Mouse (Mus musculus) thymus, adult 2 months (tissue): Measurements from ENCODE around the gene Mrgprx2. TPM values are rescaled to one million over a fixed set of nuclear protein-coding genes. Genes with fewer than 3 reads are reported as not detected.
"Not testable (repeated sequence)": the region's sequence is repeated elsewhere in the genome, so short reads cannot be mapped to it uniquely, and the experiment has no call there.

Source experiments
- DNase-seq: peaks from one replicate; pipeline ENCODE4 v3.0.0; 2021
- H3K27ac ChIP-seq: fragments of 200-500 bp; 2 replicates; pipeline ENCODE4 v1.5.1; 2012; ENCODE audit warnings: low read length, control low read depth; ENCODE audit not compliant: control insufficient read depth, insufficient read depth
- H3K27me3 ChIP-seq: fragments of 200-500 bp; 2 replicates; pipeline ENCODE4 v1.6.1; 2012; ENCODE audit warnings: mild to moderate bottlenecking, low read length, moderate library complexity, mixed read lengths; ENCODE audit not compliant: control insufficient read depth, insufficient read depth
- H3K36me3 ChIP-seq: fragments of 200-500 bp; 2 replicates; pipeline ENCODE4 v1.6.1; 2012; ENCODE audit warnings: mild to moderate bottlenecking, low read length, moderate library complexity; ENCODE audit not compliant: control insufficient read depth, insufficient read depth
- H3K4me1 ChIP-seq: fragments of 200-500 bp; replicated peaks from 2 replicates; pipeline ENCODE4 v1.6.1; 2012; ENCODE audit warnings: low read length; ENCODE audit not compliant: control insufficient read depth, insufficient read depth
- H3K4me3 ChIP-seq: fragments of 200-500 bp; 2 replicates; pipeline ENCODE4 v1.5.1; 2012; ENCODE audit warnings: mild to moderate bottlenecking, low read length, control low read depth, moderate library complexity; ENCODE audit not compliant: control insufficient read depth, insufficient read depth
- CTCF ChIP-seq: fragments of 200-500 bp; IDR thresholded peaks from 2 replicates; pipeline ENCODE4 v1.5.1; 2012; ENCODE audit warnings: mild to moderate bottlenecking, control low read depth, low read length, moderate library complexity, borderline replicate concordance; ENCODE audit not compliant: control insufficient read depth, poor library complexity, insufficient read depth; ENCODE audit errors: extremely low read depth
- POLR2A ChIP-seq: fragments of 200-500 bp; IDR thresholded peaks from 2 replicates; pipeline ENCODE4 v1.6.1; 2012; ENCODE audit warnings: mild to moderate bottlenecking, low read length, control low read depth, moderate library complexity; ENCODE audit not compliant: control insufficient read depth, poor library complexity, insufficient read depth; ENCODE audit errors: extremely low read depth
- whole genome bisulfite sequencing: fragments of 180-500 bp; shearing (Covaris S2); methylation state at CpG from one replicate; pipeline ENCODE4 v1.1.7; 2018; 5-methylcytosine and 5-hydroxymethylcytosine counted together
- polyA plus RNA-seq: library from polyadenylated mRNA; depleted of rRNA; stranded (reverse); fragments of >200 nt; gene quantifications from 2 replicates; pipeline ENCODE4 v1.2.3, GENCODE M21; 2012; rRNA removed

Mrgprx2 gene
- polyA plus RNA-seq: 0.03 TPM in 1 of 2 replicates, not detected in the other

- DNase-seq: no peak
- no peak within 1 kb of the TSS for H3K27ac ChIP-seq
- no peak within 1 kb of the TSS for H3K4me3 ChIP-seq
- no peaks in the 10 kb centered on the region for H3K27me3 ChIP-seq
- TF ChIP-seq POLR2A: no peak
- TF ChIP-seq CTCF: no peak
- no peaks in the 10 kb centered on the region for H3K36me3 ChIP-seq
- no peaks in the 10 kb centered on the region for H3K4me1 ChIP-seq
Observed at GRCm38 (mm10) chr7:48499221-48499620, at the start of gene Mrgprx2. Mrgprx2 (minus strand) TSS chr7:48499321.

GRCm38 (mm10) chr7:48456242-48456641, 42.9 kb downstream of the Mrgprx2 start, which contains the start of gene Mrgprb1:
Mrgprb1 (minus strand) TSS chr7:48456342.
- 89% methylated on average over 3 of the region's 3 CpGs for WGBS
- H3K27me3 ChIP-seq: no peaks in the 10 kb centered on the region
- H3K27ac ChIP-seq: no peak within 1 kb of the TSS
- no peaks in the 10 kb centered on the region for H3K4me1 ChIP-seq
- no peak within 1 kb of the TSS for H3K4me3 ChIP-seq
- no peaks in the 10 kb centered on the region for H3K36me3 ChIP-seq
- DNase-seq: no peak
- TF ChIP-seq CTCF: no peak

GRCm38 (mm10) chr7:48436581-48436980, 62.5 kb downstream of the Mrgprx2 start:
- WGBS: 53% methylated on average over 3 of the region's 3 CpGs
- H3K4me1 ChIP-seq: no peaks in the 10 kb centered on the region
- H3K27ac ChIP-seq: no peak overlapping the region
- no peaks in the 10 kb centered on the region for H3K27me3 ChIP-seq
- no peaks in the 10 kb centered on the region for H3K36me3 ChIP-seq
- no peak for DNase-seq
- H3K4me3 ChIP-seq: no peak overlapping the region
- TF ChIP-seq CTCF (no peak), POLR2A (no peak)

GRCm38 (mm10) chr7:48435936-48436335, 63.2 kb downstream of the Mrgprx2 start:
- H3K36me3 ChIP-seq, H3K4me1 ChIP-seq, H3K27me3 ChIP-seq, H3K4me3 ChIP-seq, DNase-seq, H3K27ac ChIP-seq: not testable (repeated sequence)
- WGBS: 89% methylated on average over 3 of the region's 3 CpGs

Other genes starting within 250 kb of the Mrgprx2 start
- not detected in 2 replicates for gene Mrgprb8, start 110.8 kb downstream of the Mrgprx2 start, polyA plus RNA-seq
- gene Mrgprb1, start 43.0 kb downstream of the Mrgprx2 start, polyA plus RNA-seq: 0.06 and 0.08 TPM in 2 replicates
- 0.08 and 0.11 TPM in 2 replicates for gene Mrgprb2, start 58.8 kb upstream of the Mrgprx2 start, polyA plus RNA-seq
- not detected in 2 replicates for gene Mrgprb3, start 144.5 kb upstream of the Mrgprx2 start, polyA plus RNA-seq